Mouse (Mus musculus): ENCODE data around the gene Trmt44. TPM values are rescaled to one million over a fixed set of nuclear protein-coding genes. Genes with fewer than 3 reads are reported as not detected.

The Trmt44 gene
- 4.6 and 4.9 TPM in 2 replicates for polyA plus RNA-seq (2014; fragmentation: Nextera tagmentation; extraction: Ambion mirVana)

- Histone ChIP-seq H3K4me1 (ENCODE audit: control insufficient read depth, insufficient read depth, low read length) (peaks cover 6% of the 10 kb centered on the region), H3K9me3 (replicated peaks; ENCODE audit: control insufficient read depth, low read length) (no peaks in the 10 kb centered on the region), H3K27ac (ENCODE audit: low read depth, low read length) (peak within 1 kb of the TSS; percentile 80), H3K4me2 (peak within 1 kb of the TSS; percentile 90), H3K36me3 (ENCODE audit: control insufficient read depth, insufficient read depth, low read length) (peaks cover 5% of the 10 kb centered on the region; the same call in 1 of the 2 replicates), H3K27me3 (ENCODE audit: control insufficient read depth, insufficient read depth, low read length) (no peaks in the 10 kb centered on the region), H3K9ac (ENCODE audit: low read depth, low read length) (peak within 1 kb of the TSS; percentile 82), H3K4me3 (ENCODE audit: low read depth, low read length) (peak within 1 kb of the TSS; percentile 68)
- 3% methylated on average over 56 of the region's 56 CpGs for WGBS (ENCODE audit: insufficient replicate concordance)
- peak; percentile 82 for ATAC-seq (replicated peaks; ENCODE audit: insufficient number of reproducible peaks, low FRiP score, low TSS enrichment)
Observed at GRCm38 (mm10) chr5:35574653-35575599, at the start of gene Trmt44. Gene Trmt44 (minus strand): TSS chr5:35575070.

DNA sequence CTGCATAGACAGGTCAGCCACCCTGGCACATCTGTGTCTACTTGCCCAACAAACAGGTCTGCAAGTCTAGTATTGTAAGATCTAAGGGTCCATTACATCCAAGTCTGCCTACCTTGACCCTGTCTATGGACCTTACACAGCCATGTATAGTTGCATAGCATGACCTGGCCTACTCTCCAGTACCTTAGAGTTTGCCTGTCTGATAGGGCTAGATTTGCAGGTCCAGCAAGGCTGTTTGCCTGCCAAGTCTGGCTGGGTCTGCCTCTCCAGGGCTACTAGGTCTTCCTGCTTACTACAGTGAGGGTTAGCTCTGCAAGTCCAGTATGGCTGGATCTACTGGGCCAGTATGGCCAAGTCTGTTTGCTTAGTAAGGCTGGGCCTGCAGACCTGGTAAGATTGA, 49.0 kb upstream of the Trmt44 start:
- no peak for ATAC-seq (replicated peaks; ENCODE audit: insufficient number of reproducible peaks, low FRiP score, low TSS enrichment)
- Histone ChIP-seq H3K4me1 (ENCODE audit: control insufficient read depth, insufficient read depth, low read length) (peaks cover 19% of the 10 kb centered on the region), H3K36me3 (ENCODE audit: control insufficient read depth, insufficient read depth, low read length) (no peaks in the 10 kb centered on the region)

GRCm38 (mm10) chr5:35621114-35621513, 46.2 kb upstream of the Trmt44 start:
- Histone ChIP-seq H3K36me3 (ENCODE audit: control insufficient read depth, insufficient read depth, low read length) (no peaks in the 10 kb centered on the region), H3K27ac (ENCODE audit: low read depth, low read length) (0 out of 2 replicates have a peak overlapping the region, but pooled peaks have one; percentile 8), H3K4me1 (ENCODE audit: control insufficient read depth, insufficient read depth, low read length) (peaks cover 31% of the 10 kb centered on the region), H3K4me3 (ENCODE audit: low read depth, low read length) (no peak overlapping the region), H3K9me3 (replicated peaks; ENCODE audit: control insufficient read depth, low read length) (no peaks in the 10 kb centered on the region), H3K9ac (ENCODE audit: low read depth, low read length) (no peak overlapping the region), H3K27me3 (ENCODE audit: control insufficient read depth, insufficient read depth, low read length) (peaks cover 3% of the 10 kb centered on the region; the same call in 1 of the 2 replicates), H3K4me2 (no peak overlapping the region)
- ATAC-seq (replicated peaks; ENCODE audit: insufficient number of reproducible peaks, low FRiP score, low TSS enrichment) = 0 out of 2 replicates have a peak, but pooled peaks have one; percentile 56
- whole genome bisulfite sequencing (ENCODE audit: insufficient replicate concordance) = 14% methylated on average over 4 of the region's 4 CpGs

More for the DNA sequence above, 49.0 kb upstream of the Trmt44 start:
- Histone ChIP-seq H3K4me2 (no peak overlapping the region), H3K27me3 (ENCODE audit: control insufficient read depth, insufficient read depth, low read length) (peaks cover 3% of the 10 kb centered on the region; the same call in 1 of the 2 replicates), H3K9me3 (replicated peaks; ENCODE audit: control insufficient read depth, low read length) (no peaks in the 10 kb centered on the region), H3K4me3 (ENCODE audit: low read depth, low read length) (no peak overlapping the region), H3K27ac (ENCODE audit: low read depth, low read length) (no peak overlapping the region), H3K9ac (ENCODE audit: low read depth, low read length) (no peak overlapping the region)

GRCm38 (mm10) chr5:35616943-35617342, 42.1 kb upstream of the Trmt44 start:
- Histone ChIP-seq H3K9me3 (replicated peaks; ENCODE audit: control insufficient read depth, low read length) (no peaks in the 10 kb centered on the region), H3K27ac (ENCODE audit: low read depth, low read length) (no peak overlapping the region), H3K4me2 (no peak overlapping the region), H3K9ac (ENCODE audit: low read depth, low read length) (no peak overlapping the region), H3K27me3 (ENCODE audit: control insufficient read depth, insufficient read depth, low read length) (no peaks in the 10 kb centered on the region), H3K4me3 (ENCODE audit: low read depth, low read length) (no peak overlapping the region), H3K4me1 (ENCODE audit: control insufficient read depth, insufficient read depth, low read length) (peaks cover 30% of the 10 kb centered on the region), H3K36me3 (ENCODE audit: control insufficient read depth, insufficient read depth, low read length) (no peaks in the 10 kb centered on the region)
- no peak for ATAC-seq (replicated peaks; ENCODE audit: insufficient number of reproducible peaks, low FRiP score, low TSS enrichment)
- WGBS (ENCODE audit: insufficient replicate concordance) = 45% methylated on average over 5 of the region's 5 CpGs

GRCm38 (mm10) chr5:35612722-35613121, 37.9 kb upstream of the Trmt44 start:
- Histone ChIP-seq H3K27me3 (ENCODE audit: control insufficient read depth, insufficient read depth, low read length) (0 out of 2 replicates have a peak, but pooled peaks cover 2% of the 10 kb centered on the region), H3K9me3 (replicated peaks; ENCODE audit: control insufficient read depth, low read length) (no peaks in the 10 kb centered on the region), H3K4me3 (ENCODE audit: low read depth, low read length) (no peak overlapping the region), H3K4me1 (ENCODE audit: control insufficient read depth, insufficient read depth, low read length) (peaks cover 26% of the 10 kb centered on the region), H3K9ac (ENCODE audit: low read depth, low read length) (no peak overlapping the region), H3K36me3 (ENCODE audit: control insufficient read depth, insufficient read depth, low read length) (no peaks in the 10 kb centered on the region; the same call in none of the 2 replicates), H3K27ac (ENCODE audit: low read depth, low read length) (no peak overlapping the region), H3K4me2 (no peak overlapping the region)
- no peak for ATAC-seq (replicated peaks; ENCODE audit: insufficient number of reproducible peaks, low FRiP score, low TSS enrichment)
- WGBS (ENCODE audit: insufficient replicate concordance) = 83% methylated on average over 8 of the region's 8 CpGs

- Histone ChIP-seq H3K36me3 (ENCODE audit: control insufficient read depth, insufficient read depth, low read length) (no peaks in the 10 kb centered on the region; the same call in none of the 2 replicates), H3K9me3 (replicated peaks; ENCODE audit: control insufficient read depth, low read length) (no peaks in the 10 kb centered on the region), H3K4me1 (ENCODE audit: control insufficient read depth, insufficient read depth, low read length) (peaks cover 22% of the 10 kb centered on the region), H3K4me2 (no peak overlapping the region), H3K4me3 (ENCODE audit: low read depth, low read length) (no peak overlapping the region), H3K27ac (ENCODE audit: low read depth, low read length) (no peak overlapping the region), H3K9ac (ENCODE audit: low read depth, low read length) (no peak overlapping the region), H3K27me3 (ENCODE audit: control insufficient read depth, insufficient read depth, low read length) (0 out of 2 replicates have a peak, but pooled peaks cover 2% of the 10 kb centered on the region)
- no peak for ATAC-seq (replicated peaks; ENCODE audit: insufficient number of reproducible peaks, low FRiP score, low TSS enrichment)
- 85% methylated on average over 11 of the region's 11 CpGs for WGBS (ENCODE audit: insufficient replicate concordance)
Observed at GRCm38 (mm10) chr5:35611900-35612299, 37.0 kb upstream of the Trmt44 start.

GRCm38 (mm10) chr5:35611170-35611569, 36.3 kb upstream of the Trmt44 start:
- H3K9me3 ChIP-seq (replicated peaks; ENCODE audit: control insufficient read depth, low read length) = no peaks in the 10 kb centered on the region
- H3K27me3 ChIP-seq (ENCODE audit: control insufficient read depth, insufficient read depth, low read length) = 0 out of 2 replicates have a peak, but pooled peaks cover 2% of the 10 kb centered on the region
- no peak overlapping the region for H3K9ac ChIP-seq (ENCODE audit: low read depth, low read length)
- no peaks in the 10 kb centered on the region; the same call in none of the 2 replicates for H3K36me3 ChIP-seq (ENCODE audit: control insufficient read depth, insufficient read depth, low read length)
- peaks cover 17% of the 10 kb centered on the region for H3K4me1 ChIP-seq (ENCODE audit: control insufficient read depth, insufficient read depth, low read length)
- no peak overlapping the region for H3K27ac ChIP-seq (ENCODE audit: low read depth, low read length)
- H3K4me2 ChIP-seq = no peak overlapping the region
- no peak overlapping the region for H3K4me3 ChIP-seq (ENCODE audit: low read depth, low read length)
- ATAC-seq (replicated peaks; ENCODE audit: insufficient number of reproducible peaks, low FRiP score, low TSS enrichment) = no peak
- WGBS (ENCODE audit: insufficient replicate concordance) = 81% methylated on average over 9 of the region's 9 CpGs

DNA sequence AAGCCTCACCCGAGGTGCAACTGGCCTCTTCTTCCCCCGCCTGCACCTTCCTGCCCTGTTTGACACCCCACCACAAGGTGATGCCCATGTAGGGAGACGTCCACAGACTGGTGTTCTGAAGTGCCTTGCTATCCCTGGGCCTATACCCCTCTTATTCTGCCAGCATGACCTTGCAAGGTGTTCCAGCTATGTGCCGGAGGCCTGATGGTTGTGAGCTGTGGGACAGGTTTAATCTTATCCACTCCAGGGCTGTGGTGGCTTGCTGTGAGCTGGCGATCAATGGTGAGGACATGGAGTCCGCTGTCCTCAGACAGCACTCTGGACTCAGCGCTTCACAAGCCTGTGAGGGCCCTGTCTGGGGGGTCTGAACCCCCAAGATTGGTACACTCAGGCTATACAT, 35.5 kb upstream of the Trmt44 start:
- peaks cover 17% of the 10 kb centered on the region for H3K4me1 ChIP-seq (ENCODE audit: control insufficient read depth, insufficient read depth, low read length)
- no peaks in the 10 kb centered on the region for H3K9me3 ChIP-seq (replicated peaks; ENCODE audit: control insufficient read depth, low read length)
- H3K27ac ChIP-seq (ENCODE audit: low read depth, low read length) = no peak overlapping the region
- no peak overlapping the region for H3K9ac ChIP-seq (ENCODE audit: low read depth, low read length)
- H3K27me3 ChIP-seq (ENCODE audit: control insufficient read depth, insufficient read depth, low read length) = peaks cover 2% of the 10 kb centered on the region; the same call in 1 of the 2 replicates
- H3K4me2 ChIP-seq = no peak overlapping the region
- 80% methylated on average over 7 of the region's 7 CpGs for WGBS (ENCODE audit: insufficient replicate concordance)
- H3K4me3 ChIP-seq (ENCODE audit: low read depth, low read length) = no peak overlapping the region
- no peak for ATAC-seq (replicated peaks; ENCODE audit: insufficient number of reproducible peaks, low FRiP score, low TSS enrichment)
- no peaks in the 10 kb centered on the region; the same call in none of the 2 replicates for H3K36me3 ChIP-seq (ENCODE audit: control insufficient read depth, insufficient read depth, low read length)
